In the genomic region with DNA sequence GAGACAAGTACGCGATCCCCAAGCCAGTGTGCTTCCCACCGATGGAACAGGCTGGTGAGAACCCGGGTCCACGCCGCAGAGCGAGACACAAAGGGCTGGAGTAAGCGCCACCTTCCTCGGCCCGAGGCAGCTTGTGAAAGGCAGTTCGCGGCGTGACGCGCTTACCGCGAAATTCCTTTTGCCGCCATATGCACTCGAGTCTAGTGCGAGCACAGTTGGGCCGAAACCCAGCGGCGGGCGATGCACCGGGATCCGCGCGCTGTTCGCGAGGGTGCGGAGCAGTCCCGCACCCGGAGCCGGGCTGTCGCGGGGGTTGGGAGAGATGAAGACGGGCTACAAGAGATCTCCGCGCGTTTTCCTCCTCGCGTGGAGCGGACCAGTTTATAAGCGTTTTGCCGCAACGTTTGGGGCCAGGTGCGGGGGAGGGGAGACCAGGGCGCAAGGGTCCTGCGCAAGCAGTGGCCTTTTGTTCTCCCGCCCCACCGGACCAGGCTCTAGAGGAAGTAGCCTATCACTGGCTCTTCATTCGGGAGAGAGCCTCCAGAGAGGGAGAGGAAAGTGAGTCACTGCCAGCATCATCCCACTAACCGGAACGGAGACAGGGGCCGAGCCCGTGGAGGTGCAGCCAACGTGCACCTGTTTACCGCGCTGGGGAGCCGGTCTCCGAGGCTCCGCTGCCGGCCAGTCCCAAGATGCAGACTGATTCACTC, we compare ENCODE assay signal across 8 mouse cellular contexts. TPM values are rescaled to one million over a fixed set of nuclear protein-coding genes. Genes with fewer than 3 reads are reported as not detected.
DNase-seq lines count a peak whose midpoint lies in the region; ATAC-seq and TF ChIP-seq lines count a peak whose summit lies in the region.

No protein-coding gene starts in this region.

- peak; percentile 57 for ATAC-seq in embryonic facial prominence, embryonic 12.5 days (ENCODE audit: insufficient number of reproducible peaks, insufficient read depth, low FRiP score, low TSS enrichment)
- ATAC-seq in heart, embryonic 13.5 days (ENCODE audit: extremely low read depth, insufficient number of reproducible peaks, low FRiP score, low TSS enrichment): peak; percentile 62
- peak; percentile 50 for ATAC-seq in liver, postnatal 0 days
- peak; percentile 67 for ATAC-seq in neural tube, embryonic 11.5 days (ENCODE audit: insufficient read depth, low FRiP score, low TSS enrichment)
- peak; percentile 69; the same call in 1 of the 2 replicates for ATAC-seq in stomach, embryonic 16.5 days (ENCODE audit: insufficient read depth, low FRiP score)

- DNase-seq in B cell, adult 2 months: peak; percentile 79 to 80
- peak; percentile 15 to 37 for DNase-seq in adrenal gland, postnatal 4 days (ENCODE audit: low spot score in 2 of 2)
- peak; percentile 70 to 81 for DNase-seq in kidney, postnatal 4 days
- peak; percentile 63 for DNase-seq in liver, postnatal 0 days
- peak; percentile 85 for DNase-seq in neural tube, embryonic 11.5 days (ENCODE audit: low spot score)

- peak overlapping the region; percentile 73 for H3K4me2 ChIP-seq in embryonic facial prominence, embryonic 12.5 days (replicated peaks)
- H3K4me2 ChIP-seq in heart, embryonic 13.5 days: peak overlapping the region; percentile 87
- H3K4me2 ChIP-seq in liver, postnatal 0 days (ENCODE audit: low read depth, low read length): peak overlapping the region; percentile 99
- peak overlapping the region; percentile 56 for H3K4me2 ChIP-seq in neural tube, embryonic 11.5 days (ENCODE audit: low read depth)
- H3K4me2 ChIP-seq in stomach, embryonic 16.5 days (ENCODE audit: low read depth, low read length): peak overlapping the region; percentile 97

- TF ChIP-seq EP300 in liver, postnatal 0 days (IDR thresholded peaks at IDR 0.05; ENCODE audit: low read depth): no peak

- H3K4me1 ChIP-seq in embryonic facial prominence, embryonic 12.5 days: peaks cover 21% of the 10 kb centered on the region
- H3K4me1 ChIP-seq in heart, embryonic 13.5 days: peaks cover 40% of the 10 kb centered on the region
- peaks cover 19% of the 10 kb centered on the region for H3K4me1 ChIP-seq in liver, postnatal 0 days (ENCODE audit: insufficient read depth)
- peaks cover 13% of the 10 kb centered on the region for H3K4me1 ChIP-seq in neural tube, embryonic 11.5 days (ENCODE audit: control insufficient read depth, insufficient read depth, low read length)
- peaks cover 15% of the 10 kb centered on the region; the same call in 1 of the 2 replicates for H3K4me1 ChIP-seq in stomach, embryonic 16.5 days (ENCODE audit: control insufficient read depth, insufficient read depth, low read length)

- no peaks in the 10 kb centered on the region for H3K9me3 ChIP-seq in embryonic facial prominence, embryonic 12.5 days
- no peaks in the 10 kb centered on the region for H3K9me3 ChIP-seq in heart, embryonic 13.5 days
- no peaks in the 10 kb centered on the region for H3K9me3 ChIP-seq in liver, postnatal 0 days (ENCODE audit: low read length)
- H3K9me3 ChIP-seq in neural tube, embryonic 11.5 days (ENCODE audit: control insufficient read depth, low read length): peaks cover 1% of the 10 kb centered on the region; the same call in 1 of the 2 replicates
- H3K9me3 ChIP-seq in stomach, embryonic 16.5 days (replicated peaks; ENCODE audit: control insufficient read depth, low read length): no peaks in the 10 kb centered on the region

- WGBS in embryonic facial prominence, embryonic 12.5 days: under 1% methylated on average over 63 of the region's 63 CpGs
- under 1% methylated on average over 63 of the region's 63 CpGs for WGBS in heart, embryonic 13.5 days
- under 1% methylated on average over 63 of the region's 63 CpGs for WGBS in liver, postnatal 0 days (ENCODE audit: insufficient replicate concordance)
- WGBS in neural tube, embryonic 11.5 days: under 1% methylated on average over 63 of the region's 63 CpGs
- WGBS in stomach, embryonic 16.5 days: under 1% methylated on average over 63 of the region's 63 CpGs

- no peaks in the 10 kb centered on the region for H3K27me3 ChIP-seq in embryonic facial prominence, embryonic 12.5 days
- no peaks in the 10 kb centered on the region for H3K27me3 ChIP-seq in heart, embryonic 13.5 days (replicated peaks)
- peaks cover 7% of the 10 kb centered on the region; the same call in 1 of the 2 replicates for H3K27me3 ChIP-seq in liver, postnatal 0 days (ENCODE audit: insufficient read depth, low read length)
- no peaks in the 10 kb centered on the region for H3K27me3 ChIP-seq in neural tube, embryonic 11.5 days (ENCODE audit: control insufficient read depth, insufficient read depth, low read length)
- no peaks in the 10 kb centered on the region for H3K27me3 ChIP-seq in stomach, embryonic 16.5 days (ENCODE audit: control insufficient read depth, insufficient read depth, low read length)

- peak overlapping the region; percentile 76 for H3K4me3 ChIP-seq in embryonic facial prominence, embryonic 12.5 days
- H3K4me3 ChIP-seq in heart, embryonic 13.5 days: peak overlapping the region; percentile 89
- peak overlapping the region; percentile 77 for H3K4me3 ChIP-seq in liver, postnatal 0 days (ENCODE audit: low read depth, low read length)
- H3K4me3 ChIP-seq in neural tube, embryonic 11.5 days (ENCODE audit: low read depth, low read length): peak overlapping the region; percentile 85
- peak overlapping the region; percentile 78 for H3K4me3 ChIP-seq in stomach, embryonic 16.5 days (replicated peaks; ENCODE audit: low read length)

- peak overlapping the region; percentile 98 for H3K27ac ChIP-seq in embryonic facial prominence, embryonic 12.5 days
- peak overlapping the region; percentile 99 for H3K27ac ChIP-seq in heart, embryonic 13.5 days (replicated peaks)
- H3K27ac ChIP-seq in liver, postnatal 0 days (ENCODE audit: low read depth): peak overlapping the region; percentile 75
- H3K27ac ChIP-seq in neural tube, embryonic 11.5 days (ENCODE audit: low read depth, low read length): peak overlapping the region; percentile 99
- peak overlapping the region; percentile 94 for H3K27ac ChIP-seq in stomach, embryonic 16.5 days (ENCODE audit: low read length)

- TF ChIP-seq CTCF in liver, postnatal 0 days (IDR thresholded peaks at IDR 0.05; ENCODE audit: low read depth): no peak

- H3K36me3 ChIP-seq in embryonic facial prominence, embryonic 12.5 days: peaks cover 3% of the 10 kb centered on the region; the same call in 1 of the 2 replicates
- peaks cover 25% of the 10 kb centered on the region for H3K36me3 ChIP-seq in heart, embryonic 13.5 days
- no peaks in the 10 kb centered on the region for H3K36me3 ChIP-seq in liver, postnatal 0 days (replicated peaks; ENCODE audit: insufficient read depth, low read length)
- peaks cover 5% of the 10 kb centered on the region for H3K36me3 ChIP-seq in neural tube, embryonic 11.5 days (ENCODE audit: control insufficient read depth, insufficient read depth, low read length)
- no peaks in the 10 kb centered on the region for H3K36me3 ChIP-seq in stomach, embryonic 16.5 days (ENCODE audit: control insufficient read depth, insufficient read depth, low read length)

- peak overlapping the region; percentile 94 for H3K9ac ChIP-seq in embryonic facial prominence, embryonic 12.5 days
- H3K9ac ChIP-seq in heart, embryonic 13.5 days: peak overlapping the region; percentile 98
- H3K9ac ChIP-seq in liver, postnatal 0 days (replicated peaks): peak overlapping the region; percentile 79
- H3K9ac ChIP-seq in neural tube, embryonic 11.5 days (ENCODE audit: low read length): peak overlapping the region; percentile 96
- peak overlapping the region; percentile 90 for H3K9ac ChIP-seq in stomach, embryonic 16.5 days (ENCODE audit: low read length)

RNA-seq across cellular contexts. Expression of a gene that starts 1.4 kb away (rescaled TPM):
- total RNA-seq in adrenal gland, postnatal 4 days (2021): 10 to 100 TPM; 58.0 to 64.5 TPM
- 89.6 and 93.6 TPM in 2 replicates for polyA plus RNA-seq in embryonic facial prominence, embryonic 12.5 days (2016; fragmentation: Nextera tagmentation; extraction: Ambion mirVana)
- 69.7 and 70.4 TPM in 2 replicates for polyA plus RNA-seq in heart, embryonic 13.5 days (2015; fragmentation: Nextera tagmentation; extraction: Ambion mirVana)
- polyA plus RNA-seq in liver, postnatal 0 days (2015; fragmentation: Nextera tagmentation; extraction: Ambion mirVana): 8.4 and 11.3 TPM in 2 replicates
- polyA plus RNA-seq in neural tube, embryonic 11.5 days (2014; fragmentation: Nextera tagmentation; extraction: Ambion mirVana): 122 and 124 TPM in 2 replicates
- polyA plus RNA-seq in stomach, embryonic 16.5 days (2015; fragmentation: Nextera tagmentation; extraction: Ambion mirVana): 55.6 and 58.0 TPM in 2 replicates

RNA-seq across cellular contexts. Expression of a gene that starts 58.3 kb away (rescaled TPM):
- 100 to 1,000 TPM; 121 to 123 TPM for total RNA-seq in adrenal gland, postnatal 4 days (2021)
- 175 and 179 TPM in 2 replicates for polyA plus RNA-seq in embryonic facial prominence, embryonic 12.5 days (2016; fragmentation: Nextera tagmentation; extraction: Ambion mirVana)
- 115 and 119 TPM in 2 replicates for polyA plus RNA-seq in heart, embryonic 13.5 days (2015; fragmentation: Nextera tagmentation; extraction: Ambion mirVana)
- polyA plus RNA-seq in liver, postnatal 0 days (2015; fragmentation: Nextera tagmentation; extraction: Ambion mirVana): 19.0 and 29.6 TPM in 2 replicates
- 217 and 219 TPM in 2 replicates for polyA plus RNA-seq in neural tube, embryonic 11.5 days (2014; fragmentation: Nextera tagmentation; extraction: Ambion mirVana)
- 132 and 133 TPM in 2 replicates for polyA plus RNA-seq in stomach, embryonic 16.5 days (2015; fragmentation: Nextera tagmentation; extraction: Ambion mirVana)

Comparison
In these comparisons a context has a peak if more than half of its experiments do, and no peak if none do; other contexts are left out.
1. Peak in every context shown above with its lines: DNase-seq, ATAC-seq, H3K4me3 ChIP-seq and H3K27ac ChIP-seq.
2. DNase-seq: peak in every context shown above with its lines; median percentile 85 in neural tube, embryonic 11.5 days; 80 in B cell, adult 2 months; 76 in kidney, postnatal 4 days; 63 in liver, postnatal 0 days; 26 in adrenal gland, postnatal 4 days.